Mouse (Mus musculus): ENCODE measurements at regions not wholly inside any gene's neighbourhood (a gene's known extent, or its start where the extent isn't known, plus 50 kb on each side); places are given as distances from the start of the nearest gene placed in this dataset.

- H3K36me3 ChIP-seq (replicated peaks): no peaks in the 10 kb centered on the region
- H3K27me3 ChIP-seq (ENCODE audit: insufficient read depth, low read length): no peaks in the 10 kb centered on the region
- H3K4me1 ChIP-seq (ENCODE audit: insufficient read depth, low read depth, low read length): no peaks in the 10 kb centered on the region
- H3K4me3 ChIP-seq (ENCODE audit: low read depth, low read length): no peak overlapping the region
- ATAC-seq (ENCODE audit: extremely low read depth, insufficient number of reproducible peaks, low FRiP score, poor library complexity, severe bottlenecking) (no peak), DNase-seq (ENCODE audit: low spot score) (no peak)
- TF ChIP-seq GATA2 (IDR thresholded peaks at IDR 0.05; ENCODE audit: borderline replicate concordance, low read depth, low read length): no peak
- no peak for TF ChIP-seq GATA1 (IDR thresholded peaks at IDR 0.05; ENCODE audit: borderline replicate concordance, low read length)
- TF ChIP-seq TAL1 (conservative IDR thresholded peaks at IDR 0.05; ENCODE audit: low read depth, low read length): no peak
- no peak for TF ChIP-seq POLR2AphosphoS5 (IDR thresholded peaks at IDR 0.05; ENCODE audit: insufficient replicate concordance, low read depth, low read length)
- TF ChIP-seq CTCF (IDR thresholded peaks at IDR 0.05; ENCODE audit: low read depth, low read length): no peak
- H3K9me3 ChIP-seq (replicated peaks): no peaks in the 10 kb centered on the region
Measured at GRCm38 (mm10) chr16:73760921-73761320, 650.7 kb downstream of the Robo2 start.

GRCm38 (mm10) chr16:73758872-73759271, 652.8 kb downstream of the Robo2 start:
- TF ChIP-seq CTCF (IDR thresholded peaks at IDR 0.05; ENCODE audit: low read depth, low read length): no peak
- no peak for TF ChIP-seq POLR2AphosphoS5 (IDR thresholded peaks at IDR 0.05; ENCODE audit: insufficient replicate concordance, low read depth, low read length)
- no peak for TF ChIP-seq GATA2 (IDR thresholded peaks at IDR 0.05; ENCODE audit: borderline replicate concordance, low read depth, low read length)
- TF ChIP-seq TAL1 (conservative IDR thresholded peaks at IDR 0.05; ENCODE audit: low read depth, low read length): no peak
- no peak for TF ChIP-seq GATA1 (IDR thresholded peaks at IDR 0.05; ENCODE audit: borderline replicate concordance, low read length)

DNA sequence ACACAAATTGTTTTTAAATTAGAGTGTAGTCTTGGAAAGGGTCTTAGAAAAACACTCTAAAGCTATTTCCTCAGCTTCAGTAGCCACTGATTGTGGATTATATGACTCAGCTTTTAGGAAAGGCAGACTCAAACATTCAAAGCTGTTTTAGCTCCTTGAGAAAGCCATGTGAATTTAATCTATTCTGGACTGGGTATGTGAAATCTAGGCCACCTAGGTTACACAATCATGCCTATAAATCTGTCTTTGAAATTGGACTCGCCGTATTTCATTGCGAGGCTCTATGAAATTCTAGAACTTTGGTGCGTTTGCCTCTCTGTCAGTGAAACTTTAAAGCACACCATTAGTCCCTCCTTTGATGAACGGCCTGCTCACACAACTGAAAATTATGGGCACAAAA, 657.3 kb downstream of the Robo2 start:
- ATAC-seq (ENCODE audit: extremely low read depth, insufficient number of reproducible peaks, low FRiP score, poor library complexity, severe bottlenecking) (no peak), DNase-seq (ENCODE audit: low spot score) (no peak)
- Histone ChIP-seq H3K4me1 (ENCODE audit: insufficient read depth, low read depth, low read length) (no peaks in the 10 kb centered on the region), H3K9me3 (replicated peaks) (no peaks in the 10 kb centered on the region), H3K4me3 (ENCODE audit: low read depth, low read length) (no peak overlapping the region), H3K36me3 (replicated peaks) (no peaks in the 10 kb centered on the region), H3K27me3 (ENCODE audit: insufficient read depth, low read length) (no peaks in the 10 kb centered on the region)
- TF ChIP-seq CTCF (IDR thresholded peaks at IDR 0.05; ENCODE audit: low read depth, low read length) (no peak), GATA1 (IDR thresholded peaks at IDR 0.05; ENCODE audit: borderline replicate concordance, low read length) (no peak), TAL1 (conservative IDR thresholded peaks at IDR 0.05; ENCODE audit: low read depth, low read length) (no peak), POLR2AphosphoS5 (IDR thresholded peaks at IDR 0.05; ENCODE audit: insufficient replicate concordance, low read depth, low read length) (no peak), GATA2 (IDR thresholded peaks at IDR 0.05; ENCODE audit: borderline replicate concordance, low read depth, low read length) (no peak)

More at GRCm38 (mm10) chr16:73758872-73759271, 652.8 kb downstream of the Robo2 start:
- no peaks in the 10 kb centered on the region for H3K9me3 ChIP-seq (replicated peaks)
- no peaks in the 10 kb centered on the region for H3K36me3 ChIP-seq (replicated peaks)
- H3K4me3 ChIP-seq (ENCODE audit: low read depth, low read length): no peak overlapping the region
- H3K27me3 ChIP-seq (ENCODE audit: insufficient read depth, low read length): no peaks in the 10 kb centered on the region
- DNase-seq (ENCODE audit: low spot score) (no peak), ATAC-seq (ENCODE audit: extremely low read depth, insufficient number of reproducible peaks, low FRiP score, poor library complexity, severe bottlenecking) (no peak)
- H3K4me1 ChIP-seq (ENCODE audit: insufficient read depth, low read depth, low read length): no peaks in the 10 kb centered on the region

DNA sequence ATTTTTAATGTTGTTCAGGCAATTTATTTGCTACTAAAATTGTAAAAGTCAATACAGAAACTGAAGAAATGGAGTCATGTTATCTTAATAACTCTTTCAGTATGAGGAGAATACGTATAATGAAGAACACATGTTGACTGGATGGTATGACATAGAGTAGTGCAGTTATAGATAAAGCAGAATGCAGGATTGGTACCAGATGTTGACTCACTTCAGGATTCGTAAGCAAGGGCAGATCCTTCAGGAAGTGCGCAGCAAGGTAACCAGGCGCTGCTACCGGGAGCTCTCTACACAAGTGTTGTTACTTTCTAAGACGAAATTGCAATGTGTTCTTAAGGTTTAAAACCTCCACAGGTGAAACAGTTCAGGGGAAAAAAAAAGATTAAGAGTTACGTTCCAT, 683.3 kb downstream of the Robo2 start:
- DNase-seq (ENCODE audit: low spot score) (no peak), ATAC-seq (ENCODE audit: extremely low read depth, insufficient number of reproducible peaks, low FRiP score, poor library complexity, severe bottlenecking) (no peak)
- no peak overlapping the region for H3K4me3 ChIP-seq (ENCODE audit: low read depth, low read length)
- H3K36me3 ChIP-seq (replicated peaks): no peaks in the 10 kb centered on the region
- no peaks in the 10 kb centered on the region for H3K4me1 ChIP-seq (ENCODE audit: insufficient read depth, low read depth, low read length)
- H3K9me3 ChIP-seq (replicated peaks): no peaks in the 10 kb centered on the region
- no peaks in the 10 kb centered on the region for H3K27me3 ChIP-seq (ENCODE audit: insufficient read depth, low read length)
- TF ChIP-seq GATA2 (IDR thresholded peaks at IDR 0.05; ENCODE audit: borderline replicate concordance, low read depth, low read length) (no peak), TAL1 (conservative IDR thresholded peaks at IDR 0.05; ENCODE audit: low read depth, low read length) (no peak), GATA1 (IDR thresholded peaks at IDR 0.05; ENCODE audit: borderline replicate concordance, low read length) (no peak), POLR2AphosphoS5 (IDR thresholded peaks at IDR 0.05; ENCODE audit: insufficient replicate concordance, low read depth, low read length) (no peak), CTCF (IDR thresholded peaks at IDR 0.05; ENCODE audit: low read depth, low read length) (no peak)

DNA sequence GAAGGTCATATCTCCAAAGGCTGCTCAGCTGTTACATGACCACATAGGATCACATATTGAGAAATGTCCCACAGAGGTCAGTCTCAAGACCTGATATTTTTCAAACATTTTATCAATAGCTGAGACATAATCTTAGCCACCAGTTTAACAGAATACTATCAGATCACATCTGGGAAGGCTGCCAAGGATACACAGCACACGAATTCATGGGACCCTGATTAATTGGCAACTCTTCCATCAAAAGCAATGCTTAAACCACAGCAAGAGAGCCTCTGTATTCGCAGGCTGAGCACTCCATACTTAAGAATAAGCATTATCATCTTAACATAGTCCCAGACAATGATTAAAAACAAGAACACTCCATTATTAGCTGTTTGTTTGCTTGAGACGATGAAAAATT, 691.9 kb downstream of the Robo2 start:
- ATAC-seq (ENCODE audit: extremely low read depth, insufficient number of reproducible peaks, low FRiP score, poor library complexity, severe bottlenecking): no peak
- H3K9me3 ChIP-seq (replicated peaks): no peaks in the 10 kb centered on the region
- TF ChIP-seq POLR2AphosphoS5 (IDR thresholded peaks at IDR 0.05; ENCODE audit: insufficient replicate concordance, low read depth, low read length): no peak
- TF ChIP-seq GATA1 (IDR thresholded peaks at IDR 0.05; ENCODE audit: borderline replicate concordance, low read length): no peak
- TF ChIP-seq TAL1 (conservative IDR thresholded peaks at IDR 0.05; ENCODE audit: low read depth, low read length): no peak
- no peak for TF ChIP-seq CTCF (IDR thresholded peaks at IDR 0.05; ENCODE audit: low read depth, low read length)
- no peak for TF ChIP-seq GATA2 (IDR thresholded peaks at IDR 0.05; ENCODE audit: borderline replicate concordance, low read depth, low read length)
- no peak overlapping the region for H3K4me3 ChIP-seq (ENCODE audit: low read depth, low read length)
- H3K4me1 ChIP-seq (ENCODE audit: insufficient read depth, low read depth, low read length): peaks cover 8% of the 10 kb centered on the region
- no peaks in the 10 kb centered on the region for H3K27me3 ChIP-seq (ENCODE audit: insufficient read depth, low read length)
- no peak for DNase-seq (ENCODE audit: low spot score)
- no peaks in the 10 kb centered on the region for H3K36me3 ChIP-seq (replicated peaks)

DNA sequence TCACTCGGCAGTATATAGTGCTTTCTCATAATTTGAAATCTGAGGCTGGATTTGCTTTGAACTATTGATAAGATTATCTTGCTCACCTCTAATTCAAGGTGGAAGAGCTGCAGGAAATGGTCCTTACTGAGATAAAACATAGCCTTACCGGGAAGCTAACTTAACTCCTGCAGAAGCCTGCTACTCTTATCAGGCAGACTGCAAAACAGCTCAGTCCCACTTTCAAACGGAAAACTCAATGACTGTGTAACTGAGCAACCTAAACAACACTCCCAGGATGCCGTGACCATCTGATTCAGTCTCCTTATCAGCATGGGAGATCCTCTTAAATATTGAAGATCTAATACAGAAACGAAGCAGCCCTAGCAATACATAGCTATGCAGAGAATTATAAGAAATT, 695.3 kb downstream of the Robo2 start:
- Histone ChIP-seq H3K4me3 (ENCODE audit: low read depth, low read length) (no peak overlapping the region), H3K27me3 (ENCODE audit: insufficient read depth, low read length) (no peaks in the 10 kb centered on the region), H3K9me3 (replicated peaks) (no peaks in the 10 kb centered on the region), H3K36me3 (replicated peaks) (no peaks in the 10 kb centered on the region), H3K4me1 (ENCODE audit: insufficient read depth, low read depth, low read length) (peaks cover 8% of the 10 kb centered on the region)
- no peak for DNase-seq (ENCODE audit: low spot score)
- ATAC-seq (ENCODE audit: extremely low read depth, insufficient number of reproducible peaks, low FRiP score, poor library complexity, severe bottlenecking): peak; percentile 98
- TF ChIP-seq CTCF (IDR thresholded peaks at IDR 0.05; ENCODE audit: low read depth, low read length): no peak
- TF ChIP-seq POLR2AphosphoS5 (IDR thresholded peaks at IDR 0.05; ENCODE audit: insufficient replicate concordance, low read depth, low read length): no peak
- no peak for TF ChIP-seq TAL1 (conservative IDR thresholded peaks at IDR 0.05; ENCODE audit: low read depth, low read length)
- no peak for TF ChIP-seq GATA1 (IDR thresholded peaks at IDR 0.05; ENCODE audit: borderline replicate concordance, low read length)
- TF ChIP-seq GATA2 (IDR thresholded peaks at IDR 0.05; ENCODE audit: borderline replicate concordance, low read depth, low read length): no peak

Measured in G1E (cell line).